Mouse (Mus musculus) cerebellum, adult (tissue): ENCODE data around the gene C1qb.
A peak's percentile ranks its signal among the peaks of the same experiment; 100 is the strongest.

Source experiments
- ATAC-seq: cut with Nextera tagmentation; 2 replicates; pipeline ENCODE4 v1.9.2; 2017; ENCODE audit warnings: mild to moderate bottlenecking, moderate library complexity, mixed read lengths; ENCODE audit not compliant: insufficient number of reproducible peaks, low FRiP score, low TSS enrichment

The C1qb gene

DNA sequence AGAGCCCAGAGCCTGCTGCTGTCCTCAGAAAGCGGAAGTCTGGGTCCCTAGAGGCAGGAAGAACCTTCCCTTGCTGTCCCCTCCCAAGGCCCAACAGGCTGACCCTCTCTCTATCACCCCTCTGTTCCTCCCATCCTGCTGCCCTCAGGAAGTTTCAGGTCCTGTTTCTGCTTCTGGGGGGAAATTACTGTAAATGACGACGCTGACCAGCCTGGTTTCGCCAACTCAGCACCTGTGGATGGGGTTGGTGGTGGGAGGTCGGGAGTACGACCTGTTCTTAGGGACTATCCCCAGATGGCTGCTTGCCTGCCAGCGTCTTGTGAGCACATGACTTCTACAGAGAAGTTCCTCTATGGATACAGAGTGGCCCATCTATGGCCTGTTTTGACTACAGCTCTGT is at the start of gene C1qb:
Gene C1qb, minus strand, starts transcription at position 87 of the 400 bp plus-strand sequence.
- no peak for ATAC-seq

DNA sequence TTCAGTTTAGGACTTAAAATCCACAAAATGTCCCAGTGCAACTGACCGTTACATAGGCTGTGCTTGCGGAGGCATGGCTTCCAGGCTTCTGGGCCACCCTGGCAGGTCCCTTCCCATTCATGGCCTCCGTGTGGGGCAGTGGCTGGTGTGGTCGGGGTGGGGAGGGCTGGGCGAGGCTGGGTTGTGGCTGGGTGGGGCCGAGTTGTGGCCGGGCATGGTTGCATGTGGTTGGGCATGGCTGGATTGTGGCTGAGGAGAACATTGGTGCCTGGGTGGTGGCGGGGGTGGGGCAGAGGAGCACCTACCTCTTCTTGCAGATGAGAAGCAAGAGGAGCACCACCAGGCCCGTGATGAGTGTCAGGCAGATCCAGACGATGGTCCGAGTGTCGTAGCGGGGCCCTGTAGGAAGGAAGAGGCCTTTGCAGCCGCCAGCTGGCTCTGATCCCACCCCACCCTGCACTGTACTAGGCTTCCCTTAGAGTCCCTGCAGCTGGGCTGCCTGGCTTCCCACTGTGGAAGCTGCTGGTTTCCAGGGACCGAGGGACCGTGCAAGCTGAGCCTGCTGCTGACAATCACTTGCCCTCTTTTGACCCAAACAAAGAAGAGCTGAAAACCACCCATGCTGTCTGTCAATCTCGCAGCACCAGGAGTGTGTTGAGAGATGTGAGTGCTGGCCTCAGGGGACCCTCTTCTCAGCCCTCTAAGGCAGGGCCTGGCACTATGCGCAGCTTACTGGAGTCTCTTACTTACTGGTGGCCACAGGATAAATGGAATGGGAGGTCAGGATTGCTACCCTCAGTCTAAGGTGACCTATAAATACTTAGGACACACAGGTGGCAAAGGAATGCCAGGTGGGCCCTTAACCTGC is 49.0 kb upstream of the C1qb start:
- ATAC-seq: no peak

DNA sequence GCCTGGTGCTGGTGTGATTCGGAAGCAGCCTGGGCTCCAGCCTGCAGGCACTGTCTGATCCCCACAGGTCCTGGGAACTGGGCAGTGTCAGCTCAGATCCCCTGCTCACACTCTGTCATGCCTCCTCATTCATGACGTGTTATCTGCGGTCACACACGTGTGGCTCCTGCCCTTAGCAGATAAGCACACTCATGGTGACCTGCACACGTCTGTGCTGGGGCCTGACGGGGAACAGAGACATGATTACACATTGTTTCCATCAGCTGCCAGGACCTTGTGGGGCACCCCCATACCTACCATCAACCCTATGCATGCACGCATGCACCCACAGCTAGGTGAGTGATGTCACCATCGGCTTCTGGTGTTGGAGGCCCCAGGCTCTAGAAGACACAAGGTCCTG is 44.5 kb upstream of the C1qb start:
- ATAC-seq: no peak

DNA sequence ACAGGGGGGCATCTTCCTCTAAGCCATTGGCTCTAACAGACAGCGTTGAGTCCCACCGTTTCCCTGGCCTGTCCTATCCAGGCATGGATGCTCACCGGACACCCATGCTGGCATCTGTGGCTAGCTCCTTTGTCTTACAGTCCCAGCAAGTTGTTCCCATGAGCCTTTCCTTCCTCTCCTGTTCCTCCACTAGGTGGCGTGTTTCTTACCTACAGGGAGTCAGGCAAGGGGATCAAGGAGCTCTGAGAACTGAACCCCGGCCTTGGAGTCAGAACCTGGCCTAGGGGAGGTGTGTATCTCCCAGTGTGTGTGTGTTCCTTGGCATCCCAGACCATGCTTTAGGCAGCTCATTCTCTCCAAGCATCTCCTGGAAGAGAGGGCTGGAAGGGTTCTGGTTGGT is 42.9 kb upstream of the C1qb start:
- 0 out of 2 replicates have a peak, but pooled peaks have one; percentile 61 for ATAC-seq

DNA sequence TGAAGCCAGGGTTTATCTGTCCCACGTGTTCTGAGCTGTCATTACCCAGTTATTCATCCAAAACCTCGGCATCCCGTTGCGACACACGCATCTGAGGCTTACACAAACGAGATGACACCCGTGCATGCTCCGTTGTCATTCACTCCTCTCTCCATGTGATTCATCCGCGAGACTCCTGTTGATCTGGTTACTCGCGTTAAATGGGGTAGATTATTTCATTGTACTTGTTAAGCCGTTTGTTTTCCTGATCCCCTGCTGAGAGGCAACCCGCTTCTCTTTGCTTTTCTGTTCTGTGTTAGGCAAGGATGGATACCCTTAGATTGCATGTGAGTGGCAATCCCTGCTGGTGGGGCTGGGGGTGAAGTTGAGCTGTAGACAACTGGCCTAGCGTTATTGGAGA is 39.8 kb upstream of the C1qb start:
- ATAC-seq: no peak

DNA sequence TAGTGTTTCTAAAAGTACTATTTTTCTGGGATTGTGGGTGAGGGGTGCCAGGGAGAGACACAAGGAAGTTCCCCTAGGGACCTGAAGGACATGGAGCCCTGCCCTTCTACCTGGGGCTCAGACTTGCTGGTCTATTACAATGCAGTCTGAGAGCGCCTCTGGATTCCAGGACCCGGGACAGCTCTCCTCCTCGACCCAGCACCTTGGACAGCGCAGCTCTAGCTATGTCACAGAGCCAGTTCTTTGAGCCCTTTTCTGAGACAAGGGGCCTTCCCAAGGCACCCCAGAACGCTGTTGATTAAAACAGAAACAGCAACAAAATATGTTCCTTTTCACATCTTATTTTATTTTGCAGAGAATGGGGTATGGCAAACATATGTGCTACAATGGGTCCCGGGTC is 38.5 kb upstream of the C1qb start:
- ATAC-seq: no peak

DNA sequence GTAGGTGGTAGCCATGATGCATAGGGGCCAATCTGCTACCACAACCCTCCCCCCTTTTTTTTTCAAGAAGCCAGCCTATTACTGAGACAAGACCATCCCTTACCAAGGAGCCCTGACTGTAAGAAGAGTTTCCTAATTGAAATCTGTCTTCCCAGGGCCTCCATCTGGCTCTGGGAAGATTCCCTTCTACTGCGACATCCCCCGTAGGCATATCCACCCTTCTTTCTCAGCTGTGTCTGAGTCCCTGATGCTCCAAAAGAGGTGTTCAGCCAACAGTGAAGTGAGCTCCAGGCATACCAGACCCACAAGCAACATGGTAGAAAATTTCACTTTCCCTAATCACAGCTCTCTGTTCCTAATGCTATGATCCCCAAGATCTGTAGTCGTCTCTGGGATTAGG is 33.5 kb upstream of the C1qb start:
- ATAC-seq: no peak

DNA sequence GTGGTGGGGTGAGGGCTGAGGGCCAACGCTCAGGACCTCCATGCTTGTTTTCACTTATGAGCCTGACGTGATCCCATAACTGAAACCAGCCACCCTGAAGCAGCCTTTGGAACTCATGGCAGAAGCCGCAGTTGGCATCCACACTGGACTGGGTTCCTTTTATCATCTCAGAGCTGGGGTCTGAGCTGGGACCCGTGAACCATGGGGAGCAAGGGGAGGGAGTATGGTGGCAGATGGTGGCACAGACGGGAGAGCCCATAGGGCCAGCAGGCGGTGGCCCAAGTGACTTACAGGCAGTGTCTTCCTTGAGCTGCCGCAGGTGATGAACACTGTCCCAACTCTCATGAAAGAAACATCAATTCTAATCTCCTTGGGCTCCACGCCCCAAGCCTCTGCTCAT is 32.8 kb upstream of the C1qb start:
- ATAC-seq: no peak

DNA sequence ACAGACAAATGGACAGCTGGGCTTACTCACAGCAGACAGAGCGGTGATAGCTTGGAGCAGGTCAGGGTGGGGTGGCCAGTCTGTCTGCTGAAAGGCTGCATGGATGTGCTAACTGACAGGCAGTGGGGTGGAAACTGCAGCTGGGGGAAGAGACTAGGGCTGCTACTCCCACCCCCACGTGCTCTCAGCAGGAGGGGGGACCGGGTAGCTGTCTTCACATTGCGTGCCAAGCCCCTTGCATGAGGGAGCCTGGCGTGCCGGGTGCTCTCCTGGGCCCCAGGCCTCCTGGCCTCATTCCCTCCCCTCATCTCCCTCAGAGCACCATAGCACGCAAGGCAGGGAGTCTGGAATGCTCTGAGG is 31.2 kb upstream of the C1qb start:
- ATAC-seq: no peak

DNA sequence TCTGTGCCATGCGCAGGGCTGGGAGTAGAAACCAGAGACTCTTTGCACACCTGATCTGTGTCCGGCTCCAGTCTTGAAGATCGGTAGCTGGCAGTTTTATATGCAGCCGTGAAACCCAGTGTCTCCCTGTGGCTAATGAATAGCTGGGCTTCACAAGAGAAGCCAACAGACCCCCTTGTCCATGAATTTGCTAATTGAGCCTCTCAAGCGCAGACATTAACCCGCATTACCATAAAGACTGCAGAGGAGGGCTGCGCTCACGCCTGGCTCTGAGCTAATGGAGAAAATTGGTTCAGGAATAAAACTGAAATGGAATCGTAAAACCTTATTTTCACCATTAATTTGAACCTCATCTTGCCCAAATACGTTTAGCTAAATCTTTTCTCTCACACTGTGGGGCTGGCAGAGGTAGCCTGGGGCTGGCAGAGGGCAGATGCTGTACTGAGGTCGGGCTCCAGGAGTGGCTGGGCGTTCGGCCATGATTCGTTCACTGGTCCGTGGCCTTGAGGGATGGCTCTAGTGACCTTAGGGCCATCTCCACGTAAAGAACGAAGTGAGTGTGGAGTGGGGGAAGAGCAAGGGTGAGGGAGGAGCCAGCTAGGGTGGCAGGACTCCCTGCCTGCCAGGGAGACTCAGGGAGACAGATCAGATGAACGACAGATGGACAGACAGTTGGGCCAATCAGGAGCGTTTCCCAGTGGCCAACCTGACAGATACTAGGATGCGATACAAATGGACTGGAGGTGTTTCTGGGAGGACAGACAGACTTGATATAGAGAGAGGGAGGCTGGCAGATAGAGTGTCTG is 30.6 kb upstream of the C1qb start:
- 0 out of 2 replicates have a peak, but pooled peaks have one; percentile 45 for ATAC-seq

DNA sequence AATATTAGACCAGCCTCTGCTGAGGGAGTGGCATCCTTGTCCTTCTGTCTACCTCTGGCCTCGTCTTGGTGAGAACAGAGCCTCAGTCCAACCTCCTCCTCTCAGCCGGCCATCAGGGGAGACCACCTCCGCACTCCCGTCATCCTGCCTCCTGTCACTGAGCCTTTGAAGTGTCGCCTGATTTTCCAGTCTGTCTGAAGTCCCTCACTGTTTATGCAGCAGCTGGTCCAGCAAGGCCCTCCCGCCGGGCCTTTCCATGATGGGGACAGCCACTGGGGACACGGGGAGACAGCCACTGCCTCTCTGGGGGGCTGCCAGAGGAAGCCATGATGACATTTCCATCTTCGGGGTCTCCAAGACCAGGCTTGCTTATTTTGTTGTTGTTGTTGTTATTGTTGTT is 26.9 kb upstream of the C1qb start:
- ATAC-seq: no peak

DNA sequence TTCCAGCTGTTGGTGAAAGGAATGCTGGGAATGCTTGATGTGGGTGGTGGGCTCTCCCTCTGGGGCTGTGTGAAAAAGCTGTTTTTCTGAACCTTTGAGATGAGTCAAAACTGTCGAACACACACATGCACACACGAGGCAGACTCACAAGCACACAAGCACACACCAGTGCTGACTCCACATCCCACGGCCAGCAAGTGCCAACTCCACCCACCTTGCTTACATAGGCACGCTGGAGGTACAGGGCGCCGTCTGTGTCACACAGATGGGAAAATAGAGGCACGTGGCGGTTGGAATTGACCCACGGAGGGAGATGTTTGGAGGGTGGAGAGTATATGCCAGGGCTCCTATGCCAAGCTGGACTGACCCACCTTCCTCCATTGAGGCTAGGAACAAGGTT is 25.8 kb upstream of the C1qb start:
- no peak for ATAC-seq

DNA sequence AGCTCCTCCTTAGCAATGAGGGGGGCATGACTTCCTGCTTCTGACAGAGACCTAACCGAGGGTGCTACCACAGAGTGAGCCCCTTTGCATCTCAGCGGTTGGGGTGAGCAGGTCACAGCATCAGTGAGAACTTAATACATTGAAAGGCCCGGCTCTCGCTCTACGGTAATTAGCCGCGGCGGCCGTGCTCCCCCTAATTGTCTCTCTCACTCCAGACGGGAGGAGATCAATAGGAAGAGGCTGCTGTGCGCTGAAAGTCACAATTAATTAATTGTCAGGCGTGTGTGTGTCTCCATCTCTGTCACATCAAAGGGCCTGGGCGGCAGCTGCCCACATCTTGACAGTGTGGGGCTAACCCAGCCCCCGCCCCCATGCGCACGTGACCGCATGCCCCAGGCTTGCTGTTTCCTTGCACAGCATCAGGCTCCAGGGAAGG is 25.2 kb upstream of the C1qb start:
- ATAC-seq: no peak

DNA sequence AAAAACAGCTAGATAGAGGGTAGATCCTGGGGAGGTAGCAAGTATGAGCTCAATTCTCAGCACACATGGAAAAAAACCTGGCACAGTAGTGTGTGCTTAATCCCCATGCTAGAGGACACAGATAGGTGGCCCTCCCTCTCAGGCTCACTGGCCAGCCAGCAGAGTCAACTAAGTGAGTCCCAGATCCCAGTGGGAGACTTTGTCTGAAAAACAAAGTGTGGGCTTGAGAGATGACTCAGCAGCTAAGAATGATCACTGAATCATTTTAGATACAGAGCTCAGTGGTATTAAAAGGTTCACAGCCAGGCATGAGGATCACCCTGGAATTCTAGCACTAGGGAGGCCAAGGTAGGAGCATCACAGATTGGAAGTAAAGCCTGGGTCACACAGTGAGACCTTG is 21.8 kb upstream of the C1qb start:
- no peak for ATAC-seq

DNA sequence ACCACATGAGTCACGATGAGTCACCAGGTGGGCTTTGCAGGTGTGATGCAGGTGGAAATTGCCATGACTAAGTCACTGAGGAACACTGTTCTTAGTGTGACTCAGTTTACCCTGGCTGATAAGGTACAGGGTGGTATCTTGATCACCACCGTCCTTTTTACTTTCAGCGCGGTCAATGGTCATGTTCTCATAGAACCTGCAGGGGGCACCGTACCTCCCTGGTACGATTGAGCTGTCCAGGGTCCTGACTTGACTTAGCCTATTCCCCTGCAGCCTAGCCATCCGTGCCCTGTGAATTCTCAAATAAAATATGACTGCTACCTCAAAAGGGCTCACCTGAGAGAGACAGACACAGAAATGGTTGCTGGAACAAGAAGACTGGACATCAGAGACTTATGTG is 21.0 kb upstream of the C1qb start:
- no peak for ATAC-seq

DNA sequence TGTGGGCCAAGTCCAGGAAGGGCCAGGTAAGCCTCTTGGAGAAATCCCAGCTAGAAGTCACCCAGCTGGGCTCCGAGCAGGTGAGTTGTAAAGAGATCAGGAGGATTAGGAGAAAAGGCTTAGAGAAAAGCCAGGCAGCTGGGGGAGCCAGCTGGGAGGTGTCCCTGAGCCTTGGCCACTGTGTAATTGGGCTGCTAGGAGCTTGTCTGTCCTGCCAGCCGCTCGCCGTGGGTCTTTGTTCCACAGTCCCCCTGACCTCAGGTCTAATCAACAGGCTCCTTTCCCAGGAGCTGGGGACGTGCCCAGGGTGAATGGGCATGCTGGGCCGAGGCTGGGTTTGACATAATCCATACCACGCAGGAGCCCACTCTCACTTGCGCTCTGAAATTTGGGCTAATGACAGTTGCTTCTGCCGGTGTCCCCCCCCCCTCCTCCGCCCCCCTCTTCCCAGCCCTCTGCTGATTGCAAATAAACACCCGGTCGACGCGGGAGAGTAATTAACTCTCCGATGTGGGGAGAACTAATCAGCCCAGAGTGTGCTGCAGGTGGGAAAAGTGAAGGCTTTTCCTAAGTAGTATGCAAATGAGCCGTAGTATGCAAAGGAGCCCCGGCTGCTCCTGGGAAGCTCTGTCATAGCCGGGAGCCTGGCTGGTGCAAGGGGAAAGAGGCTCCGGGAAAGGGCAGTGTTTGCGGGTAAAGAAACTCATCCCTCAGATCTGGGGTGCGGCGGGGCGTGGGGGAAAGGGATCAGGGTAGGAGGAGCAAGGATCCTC is 19.0 kb upstream of the C1qb start:
- no peak for ATAC-seq

DNA sequence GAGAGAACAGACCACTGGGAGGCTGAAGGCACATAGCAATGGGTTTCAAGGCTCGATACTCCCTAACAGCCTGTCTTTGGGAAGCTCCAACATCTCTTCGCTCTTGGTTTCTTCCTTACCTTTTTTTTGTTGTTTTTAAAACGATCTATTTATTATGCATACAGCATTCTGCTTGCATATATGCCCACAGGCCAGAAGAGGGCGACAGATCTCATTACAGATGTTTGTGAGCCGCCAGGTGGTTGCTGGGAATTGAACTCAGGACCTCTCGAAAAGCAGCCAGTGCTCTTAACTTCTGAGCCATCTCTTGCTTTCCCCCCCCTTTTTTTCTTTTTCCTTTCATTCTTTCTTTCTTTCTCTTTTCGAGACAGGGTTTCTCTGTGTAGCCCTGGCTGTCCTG is 13.2 kb upstream of the C1qb start:
- ATAC-seq: no peak

DNA sequence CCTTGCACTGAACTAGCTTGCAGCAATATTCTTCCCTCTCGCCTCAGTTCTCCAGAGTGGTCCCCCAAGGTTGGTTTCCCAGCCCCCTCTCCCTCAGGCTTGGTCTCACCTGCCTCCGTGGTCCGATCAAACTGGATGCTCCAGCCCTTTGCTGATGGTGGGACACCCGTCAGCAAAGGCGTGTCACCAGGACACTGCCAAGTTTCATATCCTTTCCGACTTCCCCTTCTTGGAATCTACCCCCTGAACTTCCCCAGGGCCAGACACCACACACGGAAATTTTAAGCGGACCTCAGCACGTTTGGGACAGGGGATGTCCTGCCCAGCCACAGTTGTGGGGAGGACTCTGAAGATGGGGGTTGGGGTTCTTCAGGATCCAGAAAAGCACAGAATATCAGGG is 12.7 kb upstream of the C1qb start, which contains the start of gene C1qa:
Gene C1qa, minus strand, starts transcription at position 167 of the 400 bp plus-strand sequence.
- ATAC-seq: no peak

DNA sequence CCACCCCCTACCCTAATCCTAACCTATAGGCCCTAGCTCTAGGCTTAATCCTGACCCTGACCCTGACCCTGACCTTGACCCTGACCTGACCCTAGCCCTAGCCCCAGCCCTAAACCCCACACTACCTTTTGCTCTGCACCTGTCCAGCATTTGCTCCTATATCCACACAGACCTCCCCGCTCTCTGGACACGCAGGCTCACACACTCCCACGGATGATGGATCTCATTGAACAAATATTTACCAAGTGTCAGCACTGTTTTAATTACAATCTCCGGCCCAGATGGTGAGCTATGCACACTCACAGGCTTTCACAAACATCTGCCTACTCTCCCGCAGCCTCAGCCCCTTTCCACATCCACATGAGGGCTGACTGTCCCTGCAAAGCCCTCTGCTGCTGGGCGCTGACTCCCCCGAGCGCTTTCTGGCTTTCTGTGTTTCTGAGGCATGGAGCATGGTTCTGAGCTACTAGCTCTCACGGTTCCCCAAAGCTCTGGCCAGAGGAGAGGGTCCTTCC is 12.2 kb upstream of the C1qb start:
- no peak for ATAC-seq

DNA sequence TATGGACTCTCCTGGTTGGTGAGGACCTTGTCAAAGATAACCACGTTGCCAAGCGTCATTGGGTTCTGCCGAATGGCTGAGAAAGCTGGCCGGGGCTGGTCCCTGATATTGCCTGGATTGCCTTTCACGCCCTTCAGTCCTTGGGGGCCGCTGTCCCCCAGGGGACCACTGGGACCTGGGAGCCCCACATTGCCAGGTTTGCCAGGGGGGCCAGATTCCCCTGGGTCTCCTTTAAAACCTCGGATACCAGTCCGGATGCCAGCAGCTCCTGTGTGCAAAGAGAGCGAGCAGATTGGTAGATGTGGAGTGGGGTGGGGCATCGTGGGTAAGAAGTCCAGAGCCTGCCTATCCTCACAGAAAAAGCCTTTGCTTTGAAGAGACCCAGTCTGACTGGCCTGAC is 10.5 kb upstream of the C1qb start:
- ATAC-seq: no peak

DNA sequence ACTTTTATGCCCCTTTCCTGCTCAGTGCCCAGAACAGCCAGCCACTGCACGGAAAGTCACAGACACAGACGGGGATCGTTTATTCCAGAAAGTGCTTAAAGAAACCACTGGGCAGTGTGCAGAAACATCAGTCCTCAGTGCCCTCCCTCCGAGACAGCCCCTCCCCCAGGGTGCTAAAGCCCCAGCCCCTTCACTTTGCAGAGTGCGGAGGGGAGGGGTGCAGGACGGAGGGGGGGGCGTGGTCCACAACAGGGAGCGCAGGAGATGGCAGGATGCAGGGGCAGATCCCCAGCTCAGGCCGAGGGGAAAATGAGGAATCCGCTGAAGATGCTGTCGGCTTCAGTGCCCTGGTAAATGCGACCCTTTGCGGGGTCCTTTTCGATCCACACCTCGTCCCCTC is 9.9 kb upstream of the C1qb start:
- no peak for ATAC-seq
